Mouse (Mus musculus): ENCODE measurements around the gene Hist1h2ag. TPM values are rescaled to one million over a fixed set of nuclear protein-coding genes. Genes with fewer than 3 reads are reported as not detected.
A peak's percentile ranks its signal among the peaks of the same experiment; 100 is the strongest.

Hist1h2ag gene
- total RNA-seq, 2 experiments from 2014 or later: 10.3 to 10.5 TPM

GRCm38 (mm10) chr13:21993957-21994738 lies 48.6 kb downstream of the Hist1h2ag start:
- peak; percentile 24 to 40 for DNase-seq
- intact Hi-C loops (cut with DNase I): loop anchor here (2.0 kb wide), 2 partner anchors 19 to 21 kb away; no protein-coding TSS in a partner anchor

GRCm38 (mm10) chr13:21992550-21992949 lies 50.2 kb downstream of the Hist1h2ag start:
- intact Hi-C loops (cut with DNase I): no loop called here
- DNase-seq: no peak

Small RNA genes within 50 kb of the gene (microRNA-seq; reads per million reads assigned to microRNA genes)
- gene Gm26300 (ENCODE audit: borderline number of aligned reads in 2 of 2) (0 reads per million in 2 experiments), gene Gm44390 (ENCODE audit: borderline number of aligned reads in 2 of 2) (0 reads per million in 2 experiments), gene Gm44486 (ENCODE audit: borderline number of aligned reads in 2 of 2) (0 reads per million in 2 experiments)

Other genes with a start within 250 kb of the Hist1h2ag start
- 10 to 100 TPM; 35.1 to 36.5 TPM for gene Hist1h2bq, start 232.7 kb downstream of the Hist1h2ag start, total RNA-seq (2021)
- not detected for gene Hist1h2ao, start 232.5 kb downstream of the Hist1h2ag start, total RNA-seq (2021)
- gene Hist1h4m, start 231.2 kb downstream of the Hist1h2ag start, total RNA-seq (2021): 10 to 100 TPM; 61.3 to 84.6 TPM
- 1 to 10 TPM; 4.7 to 7.4 TPM for gene Hist1h4n, start 210.7 kb downstream of the Hist1h2ag start, total RNA-seq (2021)
- 10 to 100 TPM; 27.2 to 33.8 TPM for gene Hist1h2ap, start 209.4 kb downstream of the Hist1h2ag start, total RNA-seq (2021)
- 10 to 100 TPM; 35.2 to 36.8 TPM for gene Hist1h2br, start 209.2 kb downstream of the Hist1h2ag start, total RNA-seq (2021)
- gene Zfp184, start 97.8 kb downstream of the Hist1h2ag start, total RNA-seq (2021): under 1 TPM; 0.97 to 0.98 TPM
- gene Pom121l2, start 61.8 kb downstream of the Hist1h2ag start, total RNA-seq (2021): not detected
- gene Prss16, start 33.2 kb downstream of the Hist1h2ag start, total RNA-seq (2021): not detected
- 10 to 100 TPM in 1 of 2 experiments, 1 to 10 TPM in 1; 2.3 to 12.5 TPM for gene Hist1h2ah, start 7.4 kb downstream of the Hist1h2ag start, total RNA-seq (2021)
- gene Hist1h2bk, start 7.1 kb downstream of the Hist1h2ag start, total RNA-seq (2021): 10 to 100 TPM; 23.3 to 28.1 TPM
- gene Hist1h4i, start 1.6 kb downstream of the Hist1h2ag start, total RNA-seq (2021): 10 to 100 TPM; 15.8 to 18.6 TPM
- gene Hist1h2bj, start 270 bp upstream of the Hist1h2ag start, total RNA-seq (2021): 1 to 10 TPM; 7.2 to 9.7 TPM
- not detected for gene Vmn1r188, start 41.5 kb upstream of the Hist1h2ag start, total RNA-seq (2021)
- not detected for gene Vmn1r189, start 62.9 kb upstream of the Hist1h2ag start, total RNA-seq (2021)
- not detected for gene Vmn1r191, start 141.0 kb upstream of the Hist1h2ag start, total RNA-seq (2021)
- not detected for gene Vmn1r192, start 148.2 kb upstream of the Hist1h2ag start, total RNA-seq (2021)
- gene Vmn1r193, start 180.2 kb upstream of the Hist1h2ag start, total RNA-seq (2021): not detected
- gene Vmn1r194, start 201.3 kb upstream of the Hist1h2ag start, total RNA-seq (2021): not detected
- gene Vmn1r195, start 227.6 kb upstream of the Hist1h2ag start, total RNA-seq (2021): not detected
- gene Vmn1r196, start 247.0 kb upstream of the Hist1h2ag start, total RNA-seq (2021): not detected

Measured in heart, postnatal 36 days (tissue).